Mouse (Mus musculus) retina, postnatal 7 days (tissue): ENCODE measurements at regions not wholly inside any gene's neighbourhood (a gene's known extent, or its start where the extent isn't known, plus 50 kb on each side); places are given as distances from the start of the nearest gene placed in this dataset.

Experiments used
- DNase-seq: peaks from one replicate; pipeline ENCODE4 v3.0.0-alpha.2; 2012; ENCODE audit warnings: low read depth, low spot score

DNA sequence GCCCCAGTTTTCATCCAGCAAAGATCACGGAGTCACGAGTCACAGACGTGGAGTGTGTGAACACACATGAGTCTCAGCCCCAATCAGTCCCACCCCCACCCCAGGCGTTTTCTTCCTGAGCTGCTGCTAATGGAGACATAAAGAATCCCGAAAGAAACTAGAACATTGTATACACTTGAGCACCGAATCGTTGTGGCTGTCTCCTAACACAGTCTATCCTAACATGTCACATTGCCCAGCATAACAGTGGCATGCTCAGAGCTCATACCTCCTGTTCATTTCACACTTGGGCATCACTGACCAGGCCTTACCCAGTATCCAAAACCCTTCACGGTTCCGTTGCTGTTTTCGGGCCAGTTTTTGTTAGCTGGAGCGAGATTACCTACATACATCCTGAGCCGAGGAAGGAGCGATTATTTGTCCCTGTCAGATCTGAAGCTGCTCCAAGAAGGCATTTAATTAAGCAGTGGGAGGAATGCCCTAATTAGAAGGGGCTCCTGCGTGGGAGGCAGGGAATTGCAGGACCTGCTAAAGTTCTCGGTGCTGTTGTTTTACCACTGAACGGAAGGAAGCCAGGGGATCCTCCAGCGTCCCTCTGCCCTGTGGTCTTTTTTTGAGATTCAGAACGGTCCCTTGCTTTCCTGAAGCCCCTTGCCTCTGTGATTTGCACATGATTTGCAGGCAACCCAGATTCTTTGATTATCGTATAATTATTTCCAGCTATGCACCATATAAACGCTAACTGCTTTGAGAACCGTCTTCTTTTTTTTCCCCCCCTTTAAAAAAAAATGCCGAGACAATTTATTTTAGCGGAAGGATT lies 53.4 kb upstream of the Nap1l1 start:
- no peak for DNase-seq

DNA sequence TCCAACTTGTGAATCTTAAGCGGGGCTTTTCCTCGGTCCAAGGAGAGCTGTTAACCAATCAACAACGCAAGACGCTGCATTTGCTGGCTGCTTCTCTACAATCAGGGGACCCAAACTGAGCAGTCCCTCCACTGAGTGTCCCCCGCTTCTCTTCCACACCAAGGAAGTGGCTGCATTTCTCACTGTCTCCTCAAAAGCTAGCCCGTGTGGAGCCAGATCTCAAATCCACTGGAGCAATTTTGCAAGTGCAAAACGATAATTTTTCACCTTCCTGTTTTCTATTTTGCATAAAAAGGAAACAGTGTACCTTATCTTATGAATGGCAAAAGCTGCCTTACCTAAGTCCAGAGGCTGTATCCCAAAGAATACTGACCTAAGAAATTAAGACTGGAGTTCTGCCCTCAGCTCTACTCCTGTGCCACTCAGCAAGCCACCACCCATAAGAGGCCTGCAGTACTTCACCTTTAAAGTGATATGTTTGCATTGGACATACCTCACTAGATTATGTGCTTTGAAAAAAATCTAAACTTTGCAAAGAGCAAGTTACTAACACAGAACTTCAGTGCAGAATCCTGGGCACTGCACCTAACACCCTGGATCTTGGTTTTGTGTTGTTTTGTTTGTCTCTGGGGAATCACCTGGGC lies 52.7 kb upstream of the Nap1l1 start:
- no peak for DNase-seq

DNA sequence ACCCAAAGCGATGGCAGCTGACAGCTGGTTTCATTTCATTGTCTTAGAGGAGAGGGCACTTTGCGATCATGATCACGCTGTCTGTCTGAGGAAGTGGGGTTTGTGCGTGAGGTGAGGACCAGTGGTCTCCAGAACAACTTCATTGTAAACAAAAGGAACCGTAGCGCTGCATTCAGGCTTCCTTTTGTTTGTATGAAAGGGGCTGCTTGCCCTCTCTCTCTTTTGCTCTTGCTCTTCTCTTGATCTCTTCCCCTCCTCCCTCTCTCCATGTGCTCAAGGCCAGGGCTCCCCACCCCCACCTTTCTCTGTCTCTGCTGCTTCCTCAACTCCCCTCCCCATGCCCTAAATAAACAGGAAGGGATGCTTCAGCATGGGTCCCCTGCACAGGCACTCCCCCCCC lies 51.0 kb upstream of the Nap1l1 start:
- DNase-seq: no peak

DNA sequence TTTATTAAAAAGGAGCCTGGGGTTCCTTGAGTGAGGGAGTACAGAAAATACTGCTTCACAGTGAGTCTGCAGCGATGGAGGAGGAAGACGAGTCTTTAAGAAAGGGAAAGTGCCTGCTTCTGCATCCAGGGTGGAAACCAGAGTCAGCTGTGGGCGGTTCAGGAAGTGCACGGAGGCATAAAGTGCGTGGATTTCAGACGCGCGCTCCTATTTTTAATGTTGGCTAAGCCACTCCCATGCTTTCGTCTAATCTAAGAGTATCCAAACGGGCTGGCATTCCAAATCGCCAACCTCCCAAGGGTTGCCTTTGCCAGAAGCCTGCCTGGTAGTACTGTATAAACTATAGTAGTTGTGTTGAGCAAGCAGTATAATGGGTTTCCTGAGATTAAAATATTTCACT lies 50.4 kb upstream of the Nap1l1 start:
- DNase-seq: no peak
